Mouse (Mus musculus) embryonic facial prominence, embryonic 10.5 days (tissue): ENCODE measurements around the gene Capn7. TPM values are rescaled to one million over a fixed set of nuclear protein-coding genes. Genes with fewer than 3 reads are reported as not detected.

ENCODE experiments used
- DNase-seq: peaks from one replicate; pipeline ENCODE4 v3.0.0-alpha.2; 2017; ENCODE audit warnings: low spot score
- H3K27ac ChIP-seq: fragments of 300-500 bp; sonication (generic); replicated peaks from 2 replicates; pipeline ENCODE4 v1.5.1; 2016; ENCODE audit warnings: mild to moderate bottlenecking
- H3K27me3 ChIP-seq: fragments of 300-500 bp; sonication (generic); replicated peaks from 2 replicates; pipeline ENCODE4 v1.6.1; 2016; ENCODE audit warnings: low read depth, mild to moderate bottlenecking; ENCODE audit not compliant: poor library complexity, severe bottlenecking
- H3K36me3 ChIP-seq: fragments of 300-500 bp; sonication (generic); replicated peaks from 2 replicates; pipeline ENCODE4 v1.6.1; 2016; ENCODE audit warnings: mild to moderate bottlenecking, moderate library complexity
- H3K4me1 ChIP-seq: fragments of 300-500 bp; sonication (generic); 2 replicates; pipeline ENCODE4 v1.6.1; 2016
- H3K4me3 ChIP-seq: fragments of 300-500 bp; sonication (generic); 2 replicates; pipeline ENCODE4 v1.5.1; 2016; ENCODE audit warnings: mild to moderate bottlenecking, moderate library complexity
- H3K9me3 ChIP-seq: fragments of 300-500 bp; sonication (generic); 2 replicates; pipeline ENCODE4 v1.6.1; 2016; ENCODE audit warnings: mild to moderate bottlenecking
- WGBS: fragments of 180-500 bp; shearing (Covaris S2); methylation state at CpG from one replicate; pipeline ENCODE4 v1.1.7; 2016; 5-methylcytosine and 5-hydroxymethylcytosine counted together
- polyA plus RNA-seq: library from polyadenylated mRNA; unstranded; fragments of >200 nt; fragmentation: Nextera tagmentation; extraction: Ambion mirVana; gene quantifications from 2 replicates; pipeline ENCODE4 v1.2.1, GENCODE M21; 2016

Gene Capn7
- polyA plus RNA-seq, 1 experiment from 2014 or later, result 28.3 TPM

DNA sequence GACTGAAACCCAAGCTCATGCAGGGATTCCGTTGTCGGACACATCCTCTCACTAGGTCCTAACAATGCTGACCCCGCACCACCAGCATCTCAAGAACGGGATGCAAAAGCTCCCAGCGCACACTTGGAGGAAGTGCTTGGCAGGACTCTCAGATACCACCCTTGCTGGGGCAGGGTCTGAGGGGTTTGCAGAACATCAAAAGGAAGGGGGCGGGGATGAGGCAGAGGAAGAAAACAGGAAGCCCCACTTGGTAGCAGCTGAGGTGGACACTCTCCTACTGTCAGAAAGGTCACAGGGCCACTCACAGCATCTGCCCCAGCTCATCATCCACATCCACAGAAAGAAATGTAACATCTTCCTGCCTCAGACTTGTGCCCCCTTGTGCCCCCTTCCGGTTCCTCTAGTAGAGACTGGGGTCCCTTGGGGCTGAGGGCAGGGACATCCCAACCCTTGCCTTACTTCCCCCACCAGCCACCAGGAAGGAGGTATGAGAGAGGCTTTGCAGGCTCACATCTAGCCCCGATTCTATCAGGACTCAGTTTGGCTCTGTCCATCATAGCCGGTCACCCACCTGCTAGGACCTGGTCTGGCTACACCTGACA, 73.8 kb downstream of the Capn7 start:
- H3K27ac ChIP-seq, result 0 out of 2 replicates have a peak overlapping the region, but pooled peaks have one; percentile 30
- peaks cover 38% of the 10 kb centered on the region for H3K36me3 ChIP-seq
- peaks cover 87% of the 10 kb centered on the region for H3K4me1 ChIP-seq
- no peaks in the 10 kb centered on the region for H3K27me3 ChIP-seq
- 74% methylated on average over 9 of the region's 9 CpGs for WGBS
- DNase-seq, result no peak
- no peaks in the 10 kb centered on the region for H3K9me3 ChIP-seq
- no peak overlapping the region for H3K4me3 ChIP-seq

DNA sequence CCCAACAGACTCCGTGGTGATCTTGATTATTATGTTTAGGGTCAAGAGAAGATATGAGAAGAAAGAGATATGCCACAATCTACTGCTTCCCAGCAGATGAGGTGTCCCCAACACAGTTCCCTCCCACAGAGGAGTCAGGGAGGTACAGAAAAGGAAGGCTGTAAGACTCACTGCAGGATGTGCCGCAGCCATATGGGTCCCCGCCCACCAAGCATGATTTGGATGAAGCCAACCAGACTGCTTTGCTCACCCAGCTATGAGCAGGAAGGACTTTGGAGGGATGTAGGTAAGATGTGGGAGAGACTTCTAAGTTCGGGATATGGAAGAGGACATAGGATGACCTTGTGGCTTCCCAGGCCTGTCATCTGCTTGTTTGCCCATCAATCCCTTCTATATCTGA, 74.3 kb downstream of the Capn7 start:
- Histone ChIP-seq H3K36me3 (peaks cover 34% of the 10 kb centered on the region), H3K9me3 (no peaks in the 10 kb centered on the region), H3K27ac (no peak overlapping the region), H3K27me3 (no peaks in the 10 kb centered on the region), H3K4me1 (peaks cover 89% of the 10 kb centered on the region), H3K4me3 (no peak overlapping the region)
- WGBS, result 81% methylated on average over 4 of the region's 4 CpGs
- DNase-seq, result no peak

DNA sequence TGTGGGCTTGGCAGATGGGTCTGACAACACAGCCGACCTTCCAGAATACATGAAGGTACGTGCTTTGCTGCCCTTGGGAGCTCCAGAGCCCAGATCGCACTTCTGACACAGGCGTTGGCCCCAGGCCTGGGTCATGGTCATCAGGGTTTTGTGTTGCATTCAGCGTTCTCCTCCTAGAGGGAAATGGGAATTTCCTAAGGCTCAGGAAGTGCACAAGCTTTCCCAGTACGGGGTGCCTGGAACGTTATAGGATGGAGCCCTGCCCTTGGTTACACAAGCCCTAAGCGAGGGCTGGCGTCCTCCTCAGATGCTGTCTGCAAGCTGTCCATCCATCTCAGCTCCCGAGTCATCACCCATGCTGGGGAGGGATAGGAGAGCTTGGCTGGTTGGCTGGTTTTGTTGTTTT, 76.2 kb downstream of the Capn7 start:
- Histone ChIP-seq H3K27me3 (no peaks in the 10 kb centered on the region), H3K4me3 (no peak overlapping the region), H3K4me1 (peaks cover 81% of the 10 kb centered on the region), H3K27ac (no peak overlapping the region), H3K9me3 (no peaks in the 10 kb centered on the region), H3K36me3 (peaks cover 23% of the 10 kb centered on the region)
- WGBS, result 72% methylated on average over 10 of the region's 10 CpGs
- DNase-seq, result no peak

DNA sequence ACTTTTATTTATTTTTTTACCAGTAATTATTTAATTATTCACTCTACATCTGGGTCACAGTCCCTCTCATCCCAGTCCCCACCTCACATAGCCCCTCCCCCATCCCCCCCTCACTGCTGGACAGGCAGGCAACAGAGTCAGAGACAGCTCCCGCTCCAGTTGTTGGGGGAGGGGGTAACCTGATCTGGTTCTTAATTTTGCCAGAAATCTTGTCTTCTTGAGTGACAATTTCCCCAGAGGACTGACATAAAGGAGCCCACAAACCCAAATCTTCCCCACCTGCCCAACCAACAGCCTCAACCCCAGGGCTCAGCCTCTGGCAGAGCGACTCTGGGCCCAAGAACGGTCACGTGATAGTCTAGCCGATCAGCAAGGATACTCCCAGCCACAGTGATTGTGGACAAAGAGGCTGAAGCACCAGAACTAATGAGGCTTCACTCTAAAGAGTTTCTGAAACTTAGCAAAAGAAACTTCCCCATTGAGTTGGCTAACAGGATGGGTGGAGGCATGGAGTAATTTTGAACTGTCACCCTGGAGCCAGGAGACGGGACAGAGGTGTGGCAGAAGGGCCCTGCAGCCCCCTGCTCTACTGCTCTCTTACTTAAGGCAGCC, 77.1 kb downstream of the Capn7 start:
- peak overlapping the region; percentile 70 for H3K27ac ChIP-seq
- no peaks in the 10 kb centered on the region for H3K27me3 ChIP-seq
- DNase-seq, result peak; percentile 33
- 30% methylated on average over 6 of the region's 6 CpGs for WGBS
- 0 out of 2 replicates have a peak overlapping the region, but pooled peaks have one; percentile 11 for H3K4me3 ChIP-seq
- no peaks in the 10 kb centered on the region for H3K9me3 ChIP-seq
- H3K36me3 ChIP-seq, result peaks cover 23% of the 10 kb centered on the region
- peaks cover 81% of the 10 kb centered on the region for H3K4me1 ChIP-seq

DNA sequence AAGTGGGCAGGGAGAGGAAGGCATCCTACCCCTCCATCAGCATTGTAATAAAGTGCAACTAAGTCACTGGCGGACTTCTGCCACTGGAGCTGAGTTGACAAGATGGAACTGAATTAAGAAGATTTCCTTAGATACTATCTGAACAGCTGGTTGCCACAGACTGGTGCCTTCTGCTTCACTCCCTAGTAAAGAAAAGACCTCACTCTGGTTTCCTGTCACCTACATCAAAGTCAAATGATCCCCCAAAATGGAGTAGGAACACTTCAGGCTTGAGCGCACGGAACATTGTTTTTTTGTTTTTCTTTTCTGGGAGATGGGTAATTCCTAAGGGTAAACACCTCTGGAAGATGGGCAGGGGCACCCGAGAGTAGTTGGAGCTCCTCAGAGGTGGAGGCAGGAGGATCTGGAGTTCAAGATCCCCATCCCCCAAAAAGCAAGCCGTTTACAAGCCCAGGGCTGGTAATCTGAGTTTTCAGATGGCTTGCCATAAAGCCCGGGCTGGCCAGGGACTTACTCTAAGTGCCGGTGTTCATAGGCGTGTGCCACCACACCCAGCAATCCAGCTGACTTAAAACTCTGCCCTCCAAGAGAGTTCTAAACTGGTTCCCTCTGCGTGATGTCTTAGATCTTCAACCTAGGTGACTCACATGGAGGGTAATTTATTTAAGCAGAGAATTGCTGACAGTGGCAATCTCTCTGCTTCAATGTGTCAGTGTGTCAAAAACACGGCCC, 78.0 kb downstream of the Capn7 start:
- peaks cover 80% of the 10 kb centered on the region for H3K4me1 ChIP-seq
- no peak overlapping the region for H3K4me3 ChIP-seq
- no peak for DNase-seq
- peak overlapping the region; percentile 70; the same call in 1 of the 2 replicates for H3K27ac ChIP-seq
- WGBS, result 72% methylated on average over 10 of the region's 10 CpGs
- no peaks in the 10 kb centered on the region for H3K27me3 ChIP-seq
- peaks cover 20% of the 10 kb centered on the region for H3K36me3 ChIP-seq
- no peaks in the 10 kb centered on the region for H3K9me3 ChIP-seq

DNA sequence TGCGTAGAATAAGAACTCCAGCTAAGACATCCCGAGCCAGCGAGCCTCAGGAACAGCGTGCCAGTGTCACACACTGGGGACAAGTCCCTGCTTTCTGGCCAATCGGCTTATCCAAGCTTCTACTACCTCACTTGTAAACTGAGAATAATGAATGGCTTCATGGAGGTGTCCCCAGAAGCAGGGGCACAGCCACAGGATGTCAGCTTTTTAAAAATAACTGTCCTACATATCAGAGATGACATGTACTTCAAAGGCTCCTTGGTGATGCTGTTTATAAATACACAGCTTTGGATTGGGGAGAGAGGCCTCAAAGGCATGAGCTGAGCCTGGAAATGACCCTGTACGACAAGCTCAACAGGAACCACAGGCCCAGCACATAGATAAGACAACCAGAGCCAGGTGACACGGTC, 78.5 kb downstream of the Capn7 start:
- no peak for DNase-seq
- peaks cover 19% of the 10 kb centered on the region for H3K36me3 ChIP-seq
- H3K4me1 ChIP-seq, result peaks cover 78% of the 10 kb centered on the region
- H3K4me3 ChIP-seq, result no peak overlapping the region
- H3K27me3 ChIP-seq, result no peaks in the 10 kb centered on the region
- WGBS, result 76% methylated on average over 7 of the region's 7 CpGs
- H3K27ac ChIP-seq, result peak overlapping the region; percentile 30; the same call in 1 of the 2 replicates
- H3K9me3 ChIP-seq, result no peaks in the 10 kb centered on the region

DNA sequence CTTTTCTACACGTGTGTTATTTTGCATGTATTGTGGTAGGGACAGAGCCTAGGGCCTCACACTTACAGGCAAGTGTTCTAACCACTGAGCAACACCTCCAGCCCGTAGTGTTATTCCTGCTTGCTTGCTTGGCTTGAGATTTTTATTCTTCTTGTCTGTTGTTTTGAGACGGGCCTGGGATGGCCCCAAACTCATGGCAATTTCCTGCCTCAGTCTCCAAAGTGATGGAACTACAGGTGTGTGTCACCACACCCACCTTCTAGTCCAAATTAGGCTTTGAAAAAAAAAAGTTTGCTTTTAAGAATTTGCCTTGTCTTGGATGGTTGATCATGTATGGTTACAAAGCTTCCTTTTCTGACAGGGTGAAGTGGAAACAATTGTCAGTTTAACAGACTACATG, 80.0 kb downstream of the Capn7 start:
- no peaks in the 10 kb centered on the region for H3K9me3 ChIP-seq
- H3K4me1 ChIP-seq, result peaks cover 72% of the 10 kb centered on the region
- 82% methylated on average over 3 of the region's 3 CpGs for WGBS

DNA sequence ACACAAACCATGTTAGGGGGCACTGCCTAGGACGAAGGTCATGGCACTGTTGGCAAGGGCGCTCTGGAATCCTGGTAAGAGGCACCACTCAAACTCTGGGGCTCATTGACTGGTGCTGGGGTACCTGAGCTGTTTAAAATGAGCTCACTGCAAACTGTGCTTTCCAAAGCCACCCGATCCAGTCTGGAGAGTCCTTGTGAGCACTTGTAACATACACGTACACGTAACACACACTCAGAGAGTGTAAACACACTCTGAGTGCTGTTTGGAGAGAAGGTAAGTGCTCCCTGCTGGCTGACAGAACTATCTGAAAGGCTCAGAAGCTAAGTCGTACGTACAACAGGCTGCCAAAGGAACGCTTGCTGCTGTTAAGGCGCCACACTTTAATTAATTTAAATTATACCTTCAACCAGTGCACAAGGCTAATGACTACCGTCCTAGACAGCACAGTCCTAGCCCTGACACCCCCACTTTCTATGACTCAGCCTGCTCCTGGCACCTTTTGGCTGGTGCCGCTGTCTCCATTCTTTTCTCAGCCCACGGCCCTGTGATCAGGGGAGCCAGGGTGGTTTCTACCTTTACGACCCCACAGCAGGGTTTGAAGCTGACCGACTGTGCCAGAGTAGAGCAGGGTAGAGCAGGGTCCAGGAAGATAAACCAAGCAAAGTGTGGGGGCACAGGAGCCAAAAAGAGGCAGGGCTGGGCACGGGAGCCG, 80.6 kb downstream of the Capn7 start:
- Histone ChIP-seq H3K27ac (no peak overlapping the region; the same call in 1 of the 2 replicates), H3K4me1 (peaks cover 73% of the 10 kb centered on the region), H3K27me3 (no peaks in the 10 kb centered on the region), H3K4me3 (no peak overlapping the region), H3K9me3 (no peaks in the 10 kb centered on the region), H3K36me3 (peaks cover 9% of the 10 kb centered on the region; the same call in 1 of the 2 replicates)
- 82% methylated on average over 16 of the region's 16 CpGs for WGBS
- DNase-seq, result no peak

More for the DNA sequence above, 80.0 kb downstream of the Capn7 start:
- DNase-seq, result no peak
- H3K4me3 ChIP-seq, result no peak overlapping the region
- no peak overlapping the region for H3K27ac ChIP-seq
- H3K36me3 ChIP-seq, result peaks cover 5% of the 10 kb centered on the region
- no peaks in the 10 kb centered on the region for H3K27me3 ChIP-seq

DNA sequence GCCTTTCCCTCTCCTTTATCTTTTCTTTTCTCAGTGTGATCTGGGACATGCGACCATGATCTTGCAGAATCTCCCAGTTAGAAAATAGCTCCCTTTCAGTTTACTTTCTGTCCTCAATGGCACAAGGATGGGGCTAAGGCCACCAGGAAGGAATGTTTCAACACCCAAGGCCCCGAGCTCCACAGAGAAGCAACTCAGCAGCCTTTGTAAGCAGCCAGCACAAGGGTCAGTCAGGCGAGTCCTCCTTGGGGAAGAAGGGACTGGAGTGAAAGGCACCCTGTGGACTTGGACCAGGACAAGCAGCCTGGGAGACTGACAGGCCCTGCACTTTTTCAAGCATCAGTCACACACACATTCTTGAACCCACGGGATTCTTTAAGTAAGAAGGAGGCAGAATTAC, 82.8 kb downstream of the Capn7 start:
- no peak for DNase-seq
- Histone ChIP-seq H3K27me3 (no peaks in the 10 kb centered on the region), H3K4me3 (no peak overlapping the region), H3K36me3 (peaks cover 22% of the 10 kb centered on the region), H3K4me1 (peaks cover 57% of the 10 kb centered on the region), H3K9me3 (no peaks in the 10 kb centered on the region), H3K27ac (no peak overlapping the region; the same call in 1 of the 2 replicates)
- 45% methylated on average over 4 of the region's 4 CpGs for WGBS

DNA sequence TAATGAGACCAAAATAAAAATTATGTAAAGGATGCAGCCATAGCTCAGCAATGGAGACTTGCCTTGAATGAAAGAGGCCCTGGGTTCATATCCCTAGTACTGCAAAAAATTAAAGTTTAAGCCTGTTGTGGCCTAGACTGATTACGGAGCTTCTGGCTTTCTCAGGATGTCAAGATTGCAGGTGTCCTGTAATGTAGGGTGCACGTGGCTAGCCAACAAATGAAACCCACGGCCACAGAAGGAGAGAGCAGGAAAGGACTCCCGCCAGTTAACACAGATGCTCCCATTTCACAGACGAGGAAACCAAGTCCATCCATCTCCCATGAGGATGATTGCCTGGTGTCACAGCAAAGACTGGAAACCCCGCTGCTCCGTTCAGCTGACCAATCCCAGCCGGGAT, 83.7 kb downstream of the Capn7 start:
- Histone ChIP-seq H3K27me3 (no peaks in the 10 kb centered on the region), H3K36me3 (peaks cover 24% of the 10 kb centered on the region), H3K27ac (no peak overlapping the region), H3K9me3 (no peaks in the 10 kb centered on the region), H3K4me3 (no peak overlapping the region), H3K4me1 (peaks cover 48% of the 10 kb centered on the region)
- DNase-seq, result no peak
- WGBS, result 94% methylated on average over 8 of the region's 8 CpGs

DNA sequence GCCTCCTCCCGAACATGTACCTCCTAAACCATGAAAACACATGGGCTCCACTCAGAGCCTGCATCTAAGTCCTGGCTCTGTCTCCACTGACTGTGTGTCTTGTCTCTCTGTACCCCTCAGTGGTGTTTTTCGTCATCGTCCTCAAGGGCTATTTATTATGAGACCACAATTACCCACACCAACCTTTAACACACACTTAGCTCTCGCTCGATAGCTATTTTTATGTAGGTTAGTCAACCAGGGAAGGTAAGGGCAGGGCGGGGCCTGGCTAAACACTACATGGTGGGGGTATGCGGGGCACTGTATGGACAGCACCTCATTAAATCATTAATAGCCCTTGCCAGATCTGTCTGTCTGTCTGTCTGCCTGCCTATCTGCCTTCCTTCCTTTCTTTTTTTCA, 84.1 kb downstream of the Capn7 start:
- H3K9me3 ChIP-seq, result peaks cover 2% of the 10 kb centered on the region; the same call in 1 of the 2 replicates
- DNase-seq, result no peak
- no peak overlapping the region for H3K4me3 ChIP-seq
- H3K27me3 ChIP-seq, result no peaks in the 10 kb centered on the region
- H3K4me1 ChIP-seq, result peaks cover 45% of the 10 kb centered on the region
- WGBS, result 92% methylated on average over 7 of the region's 7 CpGs
- no peak overlapping the region for H3K27ac ChIP-seq
- H3K36me3 ChIP-seq, result peaks cover 28% of the 10 kb centered on the region

DNA sequence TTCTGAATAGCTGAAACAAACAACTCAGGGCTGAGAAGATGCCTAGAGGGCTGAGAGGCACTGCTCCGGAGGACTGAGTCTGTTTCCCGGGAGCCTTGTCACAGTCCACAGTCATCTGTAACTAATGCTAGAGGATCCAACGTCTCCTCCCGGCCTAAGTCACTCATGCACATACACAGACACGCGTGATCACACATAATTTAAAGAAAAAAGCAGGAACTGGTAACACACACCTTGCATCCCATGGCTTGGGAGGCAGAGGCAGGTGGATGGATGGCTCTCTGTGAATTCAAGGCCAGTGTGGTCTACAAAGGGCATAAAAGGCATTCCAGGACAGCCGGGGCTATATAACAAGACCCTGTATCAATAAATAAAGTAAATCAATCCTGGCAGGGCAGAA, 84.5 kb downstream of the Capn7 start:
- Histone ChIP-seq H3K9me3 (peaks cover 6% of the 10 kb centered on the region), H3K27me3 (no peaks in the 10 kb centered on the region), H3K4me1 (peaks cover 45% of the 10 kb centered on the region), H3K27ac (no peak overlapping the region), H3K4me3 (no peak overlapping the region), H3K36me3 (peaks cover 32% of the 10 kb centered on the region)
- WGBS, result 79% methylated on average over 7 of the region's 7 CpGs
- DNase-seq, result no peak
